Comparison of ENCODE assay signal across 7 mouse cellular contexts in genomic region chr6:17170782-17171272, GRCm38 (mm10).
DNase-seq lines count a peak whose midpoint lies in the region; ATAC-seq and TF ChIP-seq lines count a peak whose summit lies in the region.

No protein-coding gene starts in this region.

- H3K36me3 ChIP-seq in lung, embryonic 15.5 days, result no peaks in the 10 kb centered on the region
- no peaks in the 10 kb centered on the region for H3K36me3 ChIP-seq in forebrain, postnatal 0 days (ENCODE audit: insufficient read depth)
- H3K36me3 ChIP-seq in hindbrain, postnatal 0 days (ENCODE audit: insufficient read depth, low read length), result no peaks in the 10 kb centered on the region
- H3K36me3 ChIP-seq in neural tube, embryonic 12.5 days, result no peaks in the 10 kb centered on the region

- no peak for TF ChIP-seq CTCF in forebrain, postnatal 0 days (IDR thresholded peaks at IDR 0.05; ENCODE audit: low read depth)
- no peak for TF ChIP-seq CTCF in hindbrain, postnatal 0 days (IDR thresholded peaks at IDR 0.05; ENCODE audit: low read depth)

- H3K4me1 ChIP-seq in lung, embryonic 15.5 days, result peaks cover 35% of the 10 kb centered on the region
- peaks cover 20% of the 10 kb centered on the region for H3K4me1 ChIP-seq in forebrain, postnatal 0 days (ENCODE audit: insufficient read depth)
- peaks cover 16% of the 10 kb centered on the region for H3K4me1 ChIP-seq in hindbrain, postnatal 0 days (ENCODE audit: insufficient read depth, low read length)
- peaks cover 20% of the 10 kb centered on the region for H3K4me1 ChIP-seq in neural tube, embryonic 12.5 days

- peak overlapping the region; percentile 91 for H3K27ac ChIP-seq in lung, embryonic 15.5 days
- peak overlapping the region; percentile 67; the same call in 1 of the 2 replicates for H3K27ac ChIP-seq in forebrain, postnatal 0 days (ENCODE audit: low read depth, low read length)
- peak overlapping the region; percentile 76 for H3K27ac ChIP-seq in hindbrain, postnatal 0 days
- no peak overlapping the region for H3K27ac ChIP-seq in neural tube, embryonic 12.5 days

- H3K9me3 ChIP-seq in lung, embryonic 15.5 days, result no peaks in the 10 kb centered on the region
- H3K9me3 ChIP-seq in forebrain, postnatal 0 days (ENCODE audit: low read length), result no peaks in the 10 kb centered on the region
- H3K9me3 ChIP-seq in hindbrain, postnatal 0 days (ENCODE audit: low read length), result no peaks in the 10 kb centered on the region
- no peaks in the 10 kb centered on the region for H3K9me3 ChIP-seq in neural tube, embryonic 12.5 days

- peak overlapping the region; percentile 40 for H3K4me2 ChIP-seq in lung, embryonic 15.5 days
- H3K4me2 ChIP-seq in forebrain, postnatal 0 days (ENCODE audit: low read depth), result peak overlapping the region; percentile 37
- H3K4me2 ChIP-seq in hindbrain, postnatal 0 days (ENCODE audit: low read depth, low read length), result peak overlapping the region; percentile 51
- peak overlapping the region; percentile 32 for H3K4me2 ChIP-seq in neural tube, embryonic 12.5 days (replicated peaks)

- H3K27me3 ChIP-seq in lung, embryonic 15.5 days, result no peaks in the 10 kb centered on the region
- no peaks in the 10 kb centered on the region for H3K27me3 ChIP-seq in forebrain, postnatal 0 days (ENCODE audit: insufficient read depth, low read length)
- H3K27me3 ChIP-seq in hindbrain, postnatal 0 days (ENCODE audit: insufficient read depth, low read length), result no peaks in the 10 kb centered on the region
- no peaks in the 10 kb centered on the region for H3K27me3 ChIP-seq in neural tube, embryonic 12.5 days (replicated peaks)

- no peak for DNase-seq in lung, postnatal 25 days (ENCODE audit: low spot score)
- peak; percentile 17 for DNase-seq in forebrain, postnatal 0 days
- DNase-seq in hindbrain, postnatal 0 days (ENCODE audit: low spot score), result no peak
- DNase-seq in retina, embryonic 14.5 days (ENCODE audit: low spot score), result no peak
- DNase-seq in frontal cortex, adult 2 months (ENCODE audit: extremely low spot score in 1 of 2, low spot score in 1 of 2), result no peak

- no peak overlapping the region for H3K4me3 ChIP-seq in lung, embryonic 15.5 days
- H3K4me3 ChIP-seq in forebrain, postnatal 0 days (ENCODE audit: low read depth, low read length), result 0 out of 2 replicates have a peak overlapping the region, but pooled peaks have one; percentile 12
- H3K4me3 ChIP-seq in hindbrain, postnatal 0 days (ENCODE audit: low read length), result peak overlapping the region; percentile 19
- no peak overlapping the region for H3K4me3 ChIP-seq in neural tube, embryonic 12.5 days

- no peak overlapping the region for H3K9ac ChIP-seq in lung, embryonic 15.5 days
- peak overlapping the region; percentile 43; the same call in 1 of the 2 replicates for H3K9ac ChIP-seq in forebrain, postnatal 0 days
- peak overlapping the region; percentile 28 for H3K9ac ChIP-seq in hindbrain, postnatal 0 days (replicated peaks; ENCODE audit: low read length)
- no peak overlapping the region for H3K9ac ChIP-seq in neural tube, embryonic 12.5 days

- 15% methylated on average over 7 of the region's 7 CpGs for WGBS in lung, embryonic 15.5 days
- WGBS in forebrain, postnatal 0 days, result 18% methylated on average over 7 of the region's 7 CpGs
- 22% methylated on average over 7 of the region's 7 CpGs for WGBS in hindbrain, postnatal 0 days
- WGBS in neural tube, embryonic 12.5 days, result 56% methylated on average over 7 of the region's 7 CpGs

- ATAC-seq in lung, embryonic 15.5 days (ENCODE audit: borderline replicate concordance, extremely low read depth, low FRiP score, low TSS enrichment), result peak; percentile 55
- no peak for ATAC-seq in forebrain, postnatal 0 days
- peak; percentile 16 for ATAC-seq in hindbrain, postnatal 0 days
- ATAC-seq in neural tube, embryonic 12.5 days (ENCODE audit: low FRiP score, low read depth), result peak; percentile 27

Comparison
In these comparisons a context has a peak if more than half of its experiments do, and no peak if none do; other contexts are left out.
1. H3K4me3 ChIP-seq: peak in forebrain, postnatal 0 days (single experiment) and hindbrain, postnatal 0 days (single experiment); none in lung, embryonic 15.5 days (single experiment) and neural tube, embryonic 12.5 days (single experiment).
2. H3K9ac ChIP-seq: peak in forebrain, postnatal 0 days (single experiment) and hindbrain, postnatal 0 days (single experiment); none in lung, embryonic 15.5 days (single experiment) and neural tube, embryonic 12.5 days (single experiment).
3. Peak in every context shown above with its lines, with median percentiles within 50 percentile points of each other: H3K4me2 ChIP-seq.